23 mouse cellular contexts compared by ENCODE assay signal in the genomic region with DNA sequence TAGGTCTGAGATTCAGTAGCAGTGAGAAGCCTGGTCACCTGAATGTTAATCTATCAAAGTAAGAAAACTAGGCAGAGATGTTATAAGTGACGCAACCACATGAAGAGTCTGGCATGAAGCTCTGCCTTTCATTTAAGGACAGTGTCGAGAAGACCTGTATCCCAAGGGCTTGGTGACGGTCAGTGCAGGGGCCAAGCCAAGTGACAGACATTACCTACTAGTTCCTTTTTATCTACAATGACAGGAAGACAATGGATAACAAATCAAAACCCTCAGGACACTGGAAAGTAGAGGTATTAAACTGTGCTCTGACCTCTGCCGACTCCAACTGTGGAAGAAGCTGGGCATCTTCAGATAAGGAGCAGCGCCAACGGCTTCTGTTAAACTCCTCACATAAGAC. TPM values are rescaled to one million over a fixed set of nuclear protein-coding genes. Genes with fewer than 3 reads are reported as not detected.
DNase-seq lines count a peak whose midpoint lies in the region; ATAC-seq lines count a peak whose summit lies in the region.
"Had no signal": no experiment of that assay in that cellular context is flagged by ENCODE, and none has a peak within 500 bp of the region (broad histone marks: within the 10 kb centered on the region; RNA-seq: fewer than 3 reads in every experiment).

No protein-coding gene starts in this region.

- ATAC-seq in intestine, embryonic 14.5 days (replicated peaks; ENCODE audit: low FRiP score, low TSS enrichment, low read depth) = no peak
- ATAC-seq in intestine, embryonic 15.5 days = no peak
- ATAC-seq: forebrain, embryonic 13.5 days; forebrain, embryonic 16.5 days; hindbrain, embryonic 16.5 days; Patski had no signal

- DNase-seq in heart, adult 11 months = peak; percentile 76
- DNase-seq in heart, adult 18-20 months = no peak
- DNase-seq in intestine, embryonic 14.5 days (ENCODE audit: low spot score) = peak; percentile 44
- peak; percentile 28 for DNase-seq in kidney, adult 9 months
- DNase-seq in kidney, adult 18-20 months = no peak
- DNase-seq: adrenal gland, postnatal 10 days; adrenal gland, postnatal 36 days; B cell, adult 2 months; cerebellum, adult 18-20 months; cerebellum, adult 9-10 months; cerebellum, postnatal 14 days; gastrocnemius, postnatal 25 days had no signal

- no peak overlapping the region for H3K4me2 ChIP-seq in intestine, embryonic 14.5 days (ENCODE audit: low read length)
- no peak overlapping the region for H3K4me2 ChIP-seq in intestine, embryonic 15.5 days (replicated peaks)
- H3K4me2 ChIP-seq: forebrain, embryonic 13.5 days; heart, embryonic 13.5 days; hindbrain, embryonic 13.5 days had no signal

- H3K4me3 ChIP-seq in intestine, embryonic 14.5 days (ENCODE audit: low read depth, low read length) = no peak overlapping the region
- no peak overlapping the region for H3K4me3 ChIP-seq in intestine, embryonic 15.5 days (replicated peaks)
- H3K4me3 ChIP-seq: forebrain, embryonic 10.5 days; forebrain, embryonic 13.5 days; heart, embryonic 13.5 days; hindbrain, embryonic 10.5 days; hindbrain, embryonic 13.5 days had no signal

- 89% methylated on average over 6 of the region's 6 CpGs for WGBS in intestine, embryonic 14.5 days
- 89% methylated on average over 6 of the region's 6 CpGs for WGBS in intestine, embryonic 15.5 days

- no peaks in the 10 kb centered on the region for H3K9me3 ChIP-seq in intestine, embryonic 14.5 days (ENCODE audit: control insufficient read depth, low read length)
- no peaks in the 10 kb centered on the region for H3K9me3 ChIP-seq in intestine, embryonic 15.5 days
- H3K9me3 ChIP-seq: forebrain, embryonic 10.5 days; forebrain, embryonic 13.5 days; G1E; heart, embryonic 13.5 days; hindbrain, embryonic 10.5 days; hindbrain, embryonic 13.5 days had no signal

- H3K4me1 ChIP-seq in intestine, embryonic 14.5 days (replicated peaks; ENCODE audit: control insufficient read depth, insufficient read depth, low read length) = no peaks in the 10 kb centered on the region
- H3K4me1 ChIP-seq in intestine, embryonic 15.5 days (replicated peaks) = no peaks in the 10 kb centered on the region
- H3K4me1 ChIP-seq: forebrain, embryonic 13.5 days; hindbrain, embryonic 13.5 days had no signal

- H3K36me3 ChIP-seq in intestine, embryonic 14.5 days (ENCODE audit: control insufficient read depth, insufficient read depth, low read length) = no peaks in the 10 kb centered on the region
- H3K36me3 ChIP-seq in intestine, embryonic 15.5 days = no peaks in the 10 kb centered on the region
- H3K36me3 ChIP-seq: forebrain, embryonic 10.5 days; G1E; heart, embryonic 13.5 days; hindbrain, embryonic 10.5 days; hindbrain, embryonic 13.5 days had no signal

- no peaks in the 10 kb centered on the region for H3K27me3 ChIP-seq in intestine, embryonic 14.5 days (replicated peaks; ENCODE audit: control insufficient read depth, insufficient read depth, low read length)
- H3K27me3 ChIP-seq in intestine, embryonic 15.5 days (replicated peaks) = no peaks in the 10 kb centered on the region
- H3K27me3 ChIP-seq: CH12.LX; forebrain, embryonic 13.5 days; heart, embryonic 13.5 days; hindbrain, embryonic 13.5 days; Patski had no signal

- no peak overlapping the region for H3K27ac ChIP-seq in intestine, embryonic 14.5 days (ENCODE audit: low read depth)
- no peak overlapping the region for H3K27ac ChIP-seq in intestine, embryonic 15.5 days
- H3K27ac ChIP-seq: forebrain, embryonic 10.5 days; forebrain, embryonic 13.5 days; hindbrain, embryonic 10.5 days; hindbrain, embryonic 13.5 days had no signal

- no peak overlapping the region for H3K9ac ChIP-seq in intestine, embryonic 14.5 days (ENCODE audit: low read length)
- H3K9ac ChIP-seq in intestine, embryonic 15.5 days = no peak overlapping the region
- H3K9ac ChIP-seq: forebrain, embryonic 13.5 days; heart, embryonic 13.5 days; hindbrain, embryonic 13.5 days had no signal

RNA-seq across cellular contexts. Expression of a gene that starts 43.2 kb away (rescaled TPM):
- 10 to 100 TPM; 74.5 to 82.5 TPM for total RNA-seq in heart, adult 18-20 months (2021)
- polyA plus RNA-seq in intestine, embryonic 14.5 days (2014; fragmentation: Nextera tagmentation; extraction: Ambion mirVana) = 2.3 and 2.8 TPM in 2 replicates
- polyA plus RNA-seq in intestine, embryonic 15.5 days (2015; fragmentation: Nextera tagmentation; extraction: Ambion mirVana) = 1.6 and 2.0 TPM in 2 replicates
- polyA plus RNA-seq: G1E had no signal

Comparison
In these comparisons a context has a peak if more than half of its experiments do, and no peak if none do; other contexts are left out.
1. DNase-seq: peak in heart, adult 11 months (single experiment), intestine, embryonic 14.5 days (single experiment) and kidney, adult 9 months (single experiment); none in heart, adult 18-20 months (0 of 2) and kidney, adult 18-20 months (single experiment).